Mouse (Mus musculus): ENCODE results near the gene Sun2. TPM values are rescaled to one million over a fixed set of nuclear protein-coding genes. Genes with fewer than 3 reads are reported as not detected.

Sun2 gene
- total RNA-seq, 2 experiments from 2014 or later, result 79.1 to 89.1 TPM

- no peak for DNase-seq
Observed at GRCm38 (mm10) chr15:79755977-79756625, 13.8 kb upstream of the Sun2 start.

DNA sequence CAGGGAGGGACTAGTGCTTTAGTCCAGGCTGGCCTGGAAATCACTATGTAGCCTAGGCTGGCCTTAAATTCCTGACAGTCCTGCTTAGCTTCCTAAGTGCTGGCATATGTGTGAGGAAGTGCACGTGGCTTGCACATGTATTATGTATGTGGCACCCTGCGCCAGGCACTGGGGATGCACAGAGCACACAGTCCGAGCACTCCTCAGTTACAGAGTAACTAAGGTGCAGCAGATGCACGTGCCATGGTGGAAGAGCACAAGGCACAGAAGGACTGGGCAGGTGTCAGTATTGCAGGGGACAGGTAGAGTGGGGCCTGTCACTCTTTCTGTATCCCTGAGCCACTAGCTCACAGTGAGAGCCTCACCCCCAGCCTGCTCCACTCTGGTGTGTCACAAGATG, 12.8 kb upstream of the Sun2 start:
- DNase-seq, result no peak

GRCm38 (mm10) chr15:79753873-79754272, 11.5 kb upstream of the Sun2 start:
- DNase-seq, result no peak

GRCm38 (mm10) chr15:79753420-79753752, 11.1 kb upstream of the Sun2 start:
- no peak for DNase-seq

- DNase-seq, result peak; percentile 80 to 84
Observed at GRCm38 (mm10) chr15:79752742-79753419, 10.5 kb upstream of the Sun2 start.

GRCm38 (mm10) chr15:79751772-79752171, 9.4 kb upstream of the Sun2 start:
- no peak for DNase-seq

GRCm38 (mm10) chr15:79750266-79750665, 7.9 kb upstream of the Sun2 start:
- no peak for DNase-seq

DNA sequence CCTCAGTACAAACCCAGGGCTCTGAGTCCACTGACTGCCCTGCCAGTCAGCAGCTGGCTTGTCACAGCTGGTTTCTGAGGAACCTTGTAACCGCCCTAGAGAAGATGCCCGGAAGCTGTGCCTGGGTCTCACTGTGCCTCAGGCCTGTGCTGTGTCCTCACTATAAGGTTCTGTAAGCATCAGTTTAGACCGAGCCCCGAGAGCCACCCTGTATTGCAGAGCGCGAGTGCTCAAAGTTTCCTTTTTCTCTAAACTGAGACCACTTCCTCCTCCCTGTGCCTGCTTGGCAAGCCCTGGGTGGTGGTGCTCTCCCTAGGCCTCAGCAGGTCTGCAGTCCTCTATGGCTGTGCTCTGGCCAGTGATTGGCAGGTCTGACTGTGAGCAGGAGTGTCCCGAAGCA, 6.8 kb upstream of the Sun2 start:
- DNase-seq, result no peak

GRCm38 (mm10) chr15:79747998-79748397, 5.7 kb upstream of the Sun2 start:
- no peak for DNase-seq

DNA sequence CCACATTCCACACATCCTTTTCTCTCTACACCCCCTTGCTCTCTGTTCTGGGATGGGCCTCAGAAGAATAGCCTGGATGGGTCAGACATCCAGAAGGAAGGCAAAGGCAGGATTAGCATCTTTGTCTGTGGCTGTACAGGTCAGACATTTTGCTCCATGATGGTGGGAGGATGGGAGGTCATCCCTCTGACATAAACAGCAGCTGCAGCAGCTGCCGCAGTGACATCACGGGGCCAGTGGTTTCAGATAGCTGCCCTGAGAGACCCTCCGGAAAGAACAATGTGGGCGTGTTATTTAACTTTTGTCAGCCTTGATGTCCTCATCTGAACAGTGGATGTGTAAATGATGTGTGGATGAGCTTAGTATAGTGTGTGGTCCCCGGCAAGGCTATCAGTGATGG, 3.5 kb upstream of the Sun2 start:
- no peak for DNase-seq

DNA sequence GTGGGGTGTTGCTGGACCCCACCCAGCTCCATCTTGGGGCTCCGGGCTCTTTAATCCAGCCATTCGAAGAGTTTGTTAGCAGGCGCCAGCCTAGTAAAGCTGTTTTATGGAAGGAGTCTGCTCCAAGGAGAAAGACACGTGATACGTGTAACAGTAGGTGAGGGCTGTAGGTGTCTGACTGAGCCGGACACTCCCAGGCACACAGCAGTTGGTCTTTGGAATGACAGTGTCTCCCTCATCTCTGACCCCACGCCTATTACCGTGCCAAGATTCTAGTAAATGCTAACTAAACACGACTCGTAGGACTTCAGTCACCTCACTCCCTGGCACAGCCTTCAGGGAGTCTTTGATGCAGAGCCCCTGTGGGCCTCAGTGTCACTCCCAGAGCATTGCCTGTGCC, 3.0 kb upstream of the Sun2 start:
- no peak for DNase-seq

DNA sequence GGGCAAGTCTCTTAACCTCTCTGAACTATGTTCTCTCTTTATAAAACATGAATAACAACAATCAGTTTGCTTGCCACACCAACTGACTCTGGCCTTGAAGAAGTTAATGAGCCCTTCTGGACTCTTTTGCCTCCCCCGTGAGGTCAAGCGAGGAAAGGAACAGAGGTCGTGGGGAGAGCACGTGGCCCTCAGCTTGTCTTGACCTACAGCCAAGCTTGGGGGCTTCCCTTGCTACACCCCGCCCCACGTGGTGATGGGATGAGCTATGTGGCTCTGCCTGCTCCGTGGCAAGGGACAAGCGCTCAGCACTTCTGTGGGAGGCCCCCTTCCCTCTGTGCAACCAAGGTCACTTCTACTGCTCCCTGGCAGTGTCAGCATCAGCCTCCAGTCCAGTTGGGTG, 2.4 kb upstream of the Sun2 start:
- DNase-seq, result no peak

DNA sequence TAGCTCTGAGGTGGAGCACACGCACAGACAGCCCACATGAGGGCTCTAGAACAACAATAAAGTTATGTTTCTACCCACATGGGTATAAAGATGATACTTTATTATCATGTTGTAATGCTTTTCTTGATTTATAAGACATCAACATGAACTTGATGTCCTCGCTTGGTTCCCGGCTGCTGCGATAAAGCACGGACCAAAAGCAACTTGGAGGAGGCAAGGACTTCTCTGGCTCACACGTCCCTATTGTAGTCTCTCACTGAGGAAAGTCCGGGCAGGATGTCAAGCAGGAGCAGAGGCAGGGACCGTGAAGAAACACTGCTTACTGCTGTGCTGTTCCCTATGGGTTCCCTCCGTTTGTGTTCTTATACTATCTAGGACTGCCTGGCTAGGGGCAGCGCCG, 1.7 kb upstream of the Sun2 start:
- no peak for DNase-seq

GRCm38 (mm10) chr15:79742706-79743023, 329 bp upstream of the Sun2 start:
- no peak for DNase-seq

GRCm38 (mm10) chr15:79741173-79741858, 1.0 kb downstream of the Sun2 start:
- peak; percentile 36 to 48 for DNase-seq

GRCm38 (mm10) chr15:79740739-79741138, 1.6 kb downstream of the Sun2 start:
- DNase-seq, result no peak

GRCm38 (mm10) chr15:79734311-79734710, 8.0 kb downstream of the Sun2 start:
- DNase-seq, result peak; percentile 37 to 42

GRCm38 (mm10) chr15:79733640-79734039, 8.7 kb downstream of the Sun2 start:
- DNase-seq, result no peak

DNA sequence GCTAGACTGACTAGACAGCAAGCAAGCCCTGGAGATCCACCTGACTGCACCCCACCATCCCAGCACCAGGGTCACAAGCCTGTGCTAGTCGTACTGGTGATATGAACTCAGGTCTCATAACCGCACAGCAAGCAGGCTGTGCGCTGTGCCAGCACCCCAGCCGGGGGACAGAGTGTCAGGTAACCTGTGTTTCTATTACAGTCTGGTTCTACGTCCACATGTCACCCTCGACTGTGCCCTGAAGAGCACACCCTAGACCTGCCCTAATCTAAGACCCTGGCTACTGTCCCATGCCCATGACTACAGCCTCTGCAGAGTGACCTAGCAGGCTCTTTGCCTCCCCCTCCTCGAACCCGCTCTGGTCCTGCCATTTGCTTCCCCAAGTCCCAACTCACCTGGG, 9.1 kb downstream of the Sun2 start:
- no peak for DNase-seq

- DNase-seq, result no peak
Observed at GRCm38 (mm10) chr15:79731554-79731953, 10.8 kb downstream of the Sun2 start.

GRCm38 (mm10) chr15:79728731-79729388, 13.5 kb downstream of the Sun2 start:
- DNase-seq, result no peak

- no peak for DNase-seq
Observed at GRCm38 (mm10) chr15:79728311-79728710, 14.0 kb downstream of the Sun2 start.

DNA sequence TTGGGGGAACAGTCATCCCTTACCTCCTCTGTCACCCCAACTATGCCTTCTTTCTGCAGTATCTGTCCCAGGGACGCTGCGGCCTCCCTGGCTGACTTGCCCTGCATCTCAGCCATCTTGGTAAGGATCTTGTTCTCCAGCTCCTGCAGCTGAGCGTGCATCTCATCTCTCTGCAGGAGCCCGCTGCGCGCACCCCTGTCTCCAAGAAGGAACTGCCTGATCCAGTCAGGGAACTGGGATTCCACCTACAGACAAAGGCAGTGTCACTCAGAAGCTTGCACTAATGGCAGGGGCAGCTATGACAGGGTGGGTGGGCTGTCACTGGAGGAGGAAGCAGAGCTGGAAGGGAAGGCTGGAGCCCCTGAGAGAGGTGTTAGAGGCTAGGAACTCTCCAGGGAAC, 14.5 kb downstream of the Sun2 start:
- DNase-seq, result no peak

All from heart, adult 18-20 months (tissue).